Mouse (Mus musculus): ENCODE data around the gene Numbl.

Gene Numbl

GRCm38 (mm10) chr7:27290555-27290954 lies 32.3 kb downstream of the Numbl start:
- TF ChIP-seq NANOG (IDR thresholded peaks at IDR 0.05; ENCODE audit: borderline replicate concordance, low read length) (no peak), CTCF (conservative IDR thresholded peaks at IDR 0.05; ENCODE audit: low read length) (peak; percentile 42)
- Histone ChIP-seq H3K27me3 (ENCODE audit: insufficient read depth, low read length) (no peaks in the 10 kb centered on the region), H3K9me3 (ENCODE audit: low read length) (peaks cover 4% of the 10 kb centered on the region; the same call in 1 of the 2 replicates)

DNA sequence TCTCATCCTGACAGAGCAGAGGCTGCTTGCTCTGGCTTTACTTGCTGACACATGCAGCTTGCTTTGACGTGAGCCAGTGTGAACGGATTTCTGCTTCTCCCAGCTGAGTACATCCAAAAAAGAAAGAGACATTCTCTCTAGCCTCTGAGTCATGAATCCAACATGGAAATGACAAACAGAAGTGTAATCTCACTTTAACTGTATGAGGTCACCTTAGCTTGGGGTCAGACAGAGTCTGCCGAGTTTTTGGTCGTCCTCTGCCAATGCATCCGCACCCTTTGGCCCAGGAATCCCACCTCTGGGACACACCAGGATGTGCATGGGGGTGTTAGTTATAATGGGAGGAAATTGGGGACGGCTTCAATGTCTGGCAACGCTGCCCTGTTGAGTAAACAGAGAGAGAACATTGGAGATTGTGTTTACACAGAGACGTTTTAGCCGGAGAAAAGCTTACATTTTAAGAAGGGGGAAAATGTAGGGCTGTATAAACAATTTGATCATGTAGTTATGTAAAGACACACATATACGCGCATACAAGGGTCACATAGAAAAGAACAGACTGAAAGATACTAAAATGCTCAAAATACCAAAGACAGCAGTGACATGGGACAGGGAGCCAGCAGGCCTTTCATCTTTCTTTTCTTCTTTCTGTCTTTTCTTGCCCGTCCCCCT lies 33.7 kb downstream of the Numbl start:
- Histone ChIP-seq H3K36me3 (ENCODE audit: insufficient read depth, low read length) (no peaks in the 10 kb centered on the region), H3K27me3 (ENCODE audit: insufficient read depth, low read length) (no peaks in the 10 kb centered on the region), H3K9me3 (ENCODE audit: low read length) (peaks cover 4% of the 10 kb centered on the region; the same call in 1 of the 2 replicates), H3K4me3 (replicated peaks; ENCODE audit: low read length) (no peak overlapping the region), H3K4me1 (replicated peaks; ENCODE audit: low read depth, low read length) (no peaks in the 10 kb centered on the region)
- TF ChIP-seq POU5F1 (IDR thresholded peaks at IDR 0.05; ENCODE audit: borderline replicate concordance, low read length), result no peak
- TF ChIP-seq NANOG (IDR thresholded peaks at IDR 0.05; ENCODE audit: borderline replicate concordance, low read length), result no peak
- no peak for TF ChIP-seq CTCF (conservative IDR thresholded peaks at IDR 0.05; ENCODE audit: low read length)

More at GRCm38 (mm10) chr7:27290555-27290954, 32.3 kb downstream of the Numbl start:
- Histone ChIP-seq H3K4me1 (replicated peaks; ENCODE audit: low read depth, low read length) (peaks cover 5% of the 10 kb centered on the region), H3K36me3 (ENCODE audit: insufficient read depth, low read length) (no peaks in the 10 kb centered on the region), H3K4me3 (replicated peaks; ENCODE audit: low read length) (no peak overlapping the region)

GRCm38 (mm10) chr7:27295956-27296355 lies 37.7 kb downstream of the Numbl start:
- Histone ChIP-seq H3K9me3 (ENCODE audit: low read length) (no peaks in the 10 kb centered on the region; the same call in 1 of the 2 replicates), H3K36me3 (ENCODE audit: insufficient read depth, low read length) (no peaks in the 10 kb centered on the region), H3K4me1 (replicated peaks; ENCODE audit: low read depth, low read length) (peaks cover 25% of the 10 kb centered on the region), H3K27me3 (ENCODE audit: insufficient read depth, low read length) (no peaks in the 10 kb centered on the region), H3K4me3 (replicated peaks; ENCODE audit: low read length) (no peak overlapping the region)
- TF ChIP-seq POU5F1 (IDR thresholded peaks at IDR 0.05; ENCODE audit: borderline replicate concordance, low read length), result no peak

GRCm38 (mm10) chr7:27296518-27296917 lies 38.3 kb downstream of the Numbl start:
- TF ChIP-seq POU5F1 (IDR thresholded peaks at IDR 0.05; ENCODE audit: borderline replicate concordance, low read length) (no peak), CTCF (conservative IDR thresholded peaks at IDR 0.05; ENCODE audit: low read length) (no peak), NANOG (IDR thresholded peaks at IDR 0.05; ENCODE audit: borderline replicate concordance, low read length) (no peak)
- H3K27me3 ChIP-seq (ENCODE audit: insufficient read depth, low read length), result no peaks in the 10 kb centered on the region
- H3K4me3 ChIP-seq (replicated peaks; ENCODE audit: low read length), result no peak overlapping the region
- no peaks in the 10 kb centered on the region; the same call in 1 of the 2 replicates for H3K9me3 ChIP-seq (ENCODE audit: low read length)
- no peaks in the 10 kb centered on the region for H3K36me3 ChIP-seq (ENCODE audit: insufficient read depth, low read length)
- H3K4me1 ChIP-seq (replicated peaks; ENCODE audit: low read depth, low read length), result peaks cover 25% of the 10 kb centered on the region

- Histone ChIP-seq H3K4me1 (replicated peaks; ENCODE audit: low read depth, low read length) (peaks cover 38% of the 10 kb centered on the region), H3K36me3 (ENCODE audit: insufficient read depth, low read length) (no peaks in the 10 kb centered on the region), H3K4me3 (replicated peaks; ENCODE audit: low read length) (peak overlapping the region; percentile 35; the same call in 1 of the 2 replicates), H3K9me3 (ENCODE audit: low read length) (no peaks in the 10 kb centered on the region; the same call in 1 of the 2 replicates), H3K27me3 (ENCODE audit: insufficient read depth, low read length) (no peaks in the 10 kb centered on the region)
- TF ChIP-seq NANOG (IDR thresholded peaks at IDR 0.05; ENCODE audit: borderline replicate concordance, low read length) (0 out of 2 replicates have a peak, but pooled peaks have one; percentile 6), POU5F1 (IDR thresholded peaks at IDR 0.05; ENCODE audit: borderline replicate concordance, low read length) (no peak), CTCF (conservative IDR thresholded peaks at IDR 0.05; ENCODE audit: low read length) (no peak)
Measured at GRCm38 (mm10) chr7:27298033-27298610, 39.9 kb downstream of the Numbl start.

DNA sequence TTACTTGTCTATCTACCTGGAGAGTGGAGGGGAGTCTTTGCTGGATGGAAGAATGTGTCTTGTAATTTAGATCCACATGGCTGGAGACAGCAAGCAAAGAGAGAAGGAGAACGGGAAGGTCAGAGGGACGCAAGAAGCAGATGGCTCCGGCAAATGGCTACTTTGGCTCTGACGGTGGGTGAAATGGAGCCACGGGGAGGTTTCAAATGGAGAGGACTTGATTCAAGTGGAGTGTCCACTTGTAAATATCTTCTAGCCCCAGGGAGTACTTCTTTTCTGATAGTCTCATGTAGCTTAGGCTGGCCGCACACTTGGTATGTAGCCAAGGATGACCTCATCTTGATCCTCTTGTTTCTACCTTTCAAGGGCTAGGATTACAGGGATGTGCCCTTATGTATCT lies 40.6 kb downstream of the Numbl start:
- H3K4me1 ChIP-seq (replicated peaks; ENCODE audit: low read depth, low read length), result peaks cover 45% of the 10 kb centered on the region
- TF ChIP-seq CTCF (conservative IDR thresholded peaks at IDR 0.05; ENCODE audit: low read length) (no peak), POU5F1 (IDR thresholded peaks at IDR 0.05; ENCODE audit: borderline replicate concordance, low read length) (no peak), NANOG (IDR thresholded peaks at IDR 0.05; ENCODE audit: borderline replicate concordance, low read length) (no peak)
- H3K27me3 ChIP-seq (ENCODE audit: insufficient read depth, low read length), result no peaks in the 10 kb centered on the region
- H3K4me3 ChIP-seq (replicated peaks; ENCODE audit: low read length), result no peak overlapping the region
- H3K9me3 ChIP-seq (ENCODE audit: low read length), result no peaks in the 10 kb centered on the region; the same call in 1 of the 2 replicates
- peaks cover 4% of the 10 kb centered on the region for H3K36me3 ChIP-seq (ENCODE audit: insufficient read depth, low read length)

- no peak for TF ChIP-seq NANOG (IDR thresholded peaks at IDR 0.05; ENCODE audit: borderline replicate concordance, low read length)
- TF ChIP-seq CTCF (conservative IDR thresholded peaks at IDR 0.05; ENCODE audit: low read length), result no peak
- no peak for TF ChIP-seq POU5F1 (IDR thresholded peaks at IDR 0.05; ENCODE audit: borderline replicate concordance, low read length)
- Histone ChIP-seq H3K4me3 (replicated peaks; ENCODE audit: low read length) (no peak overlapping the region), H3K4me1 (replicated peaks; ENCODE audit: low read depth, low read length) (peaks cover 61% of the 10 kb centered on the region), H3K27me3 (ENCODE audit: insufficient read depth, low read length) (no peaks in the 10 kb centered on the region), H3K36me3 (ENCODE audit: insufficient read depth, low read length) (peaks cover 20% of the 10 kb centered on the region), H3K9me3 (ENCODE audit: low read length) (no peaks in the 10 kb centered on the region; the same call in 1 of the 2 replicates)
Measured at GRCm38 (mm10) chr7:27300351-27300750, 42.1 kb downstream of the Numbl start.

GRCm38 (mm10) chr7:27300801-27301200 lies 42.6 kb downstream of the Numbl start:
- Histone ChIP-seq H3K4me3 (replicated peaks; ENCODE audit: low read length) (no peak overlapping the region), H3K9me3 (ENCODE audit: low read length) (no peaks in the 10 kb centered on the region; the same call in 1 of the 2 replicates), H3K4me1 (replicated peaks; ENCODE audit: low read depth, low read length) (peaks cover 65% of the 10 kb centered on the region), H3K27me3 (ENCODE audit: insufficient read depth, low read length) (no peaks in the 10 kb centered on the region), H3K36me3 (ENCODE audit: insufficient read depth, low read length) (peaks cover 24% of the 10 kb centered on the region)
- TF ChIP-seq NANOG (IDR thresholded peaks at IDR 0.05; ENCODE audit: borderline replicate concordance, low read length) (no peak), POU5F1 (IDR thresholded peaks at IDR 0.05; ENCODE audit: borderline replicate concordance, low read length) (no peak), CTCF (conservative IDR thresholded peaks at IDR 0.05; ENCODE audit: low read length) (no peak)

Data from E14TG2a.4 (cell line).